Mouse (Mus musculus) bone marrow, adult 2 months (tissue): Measurements from ENCODE around the gene Timm8b. TPM values are rescaled to one million over a fixed set of nuclear protein-coding genes. Genes with fewer than 3 reads are reported as not detected.

Experiments
- H3K27ac ChIP-seq: fragments of 200-500 bp; 2 replicates; pipeline ENCODE4 v1.5.1; 2012; ENCODE audit warnings: low read depth, mild to moderate bottlenecking, control low read depth, inconsistent platforms, low read length; ENCODE audit not compliant: control insufficient read depth, poor library complexity, insufficient read depth
- H3K4me1 ChIP-seq: fragments of 200-500 bp; 2 replicates; pipeline ENCODE4 v1.6.1; 2011; ENCODE audit warnings: low read length; ENCODE audit not compliant: control insufficient read depth, insufficient read depth
- H3K4me3 ChIP-seq: fragments of 200-500 bp; replicated peaks from 2 replicates; pipeline ENCODE3; 2011; ENCODE audit warnings: mild to moderate bottlenecking, low read depth, low read length, control low read depth; ENCODE audit not compliant: control insufficient read depth
- CTCF ChIP-seq: fragments of 200-500 bp; IDR thresholded peaks from 2 replicates; pipeline ENCODE4 v1.5.1; 2011; ENCODE audit warnings: low read length, control low read depth; ENCODE audit not compliant: control insufficient read depth, insufficient read depth
- POLR2A ChIP-seq: fragments of 200-500 bp; IDR thresholded peaks from 2 replicates; pipeline ENCODE4 v1.6.1; 2011; ENCODE audit warnings: low read depth, mild to moderate bottlenecking, control low read depth, low read length, borderline replicate concordance; ENCODE audit not compliant: control insufficient read depth
- WGBS: fragments of 180-500 bp; shearing (Covaris S2); methylation state at CpG from one replicate; pipeline ENCODE4 v1.1.7; 2018; 5-methylcytosine and 5-hydroxymethylcytosine counted together
- polyA plus RNA-seq: library from polyadenylated mRNA; stranded (reverse); fragments of >200 nt; gene quantifications from 2 replicates; pipeline ENCODE4 v1.2.4, GENCODE M21; 2011; ENCODE audit warnings: low replicate concordance; ENCODE audit not compliant: missing spikeins, insufficient read depth, insufficient read length

Timm8b gene
- polyA plus RNA-seq, 1 experiment: 54.8 TPM

DNA sequence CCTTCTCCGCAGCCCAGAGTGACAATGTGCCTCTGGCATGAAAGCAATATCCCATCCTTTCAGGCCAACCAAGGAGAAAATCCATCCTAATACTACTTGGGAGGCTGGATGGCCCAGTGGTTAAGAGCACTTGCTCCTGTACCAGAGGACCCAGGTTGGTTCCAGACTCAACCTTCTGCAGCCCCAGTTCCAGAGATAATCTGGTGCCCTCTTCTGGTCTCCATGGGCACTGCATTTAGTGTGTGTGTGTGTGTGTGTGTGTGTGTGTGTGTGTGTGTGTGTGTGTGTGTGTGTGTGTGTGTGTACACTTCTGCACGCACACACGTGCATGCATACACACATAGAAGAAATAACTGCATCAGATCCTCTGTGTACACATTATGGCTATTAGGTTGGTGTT, 10.2 kb upstream of the Timm8b start:
- WGBS: 68% methylated on average over 3 of the region's 3 CpGs
- TF ChIP-seq POLR2A (no peak), CTCF (peak; percentile 67)
- H3K4me3 ChIP-seq: no peak overlapping the region
- no peak overlapping the region; the same call in 1 of the 2 replicates for H3K27ac ChIP-seq
- H3K4me1 ChIP-seq: peaks cover 3% of the 10 kb centered on the region

DNA sequence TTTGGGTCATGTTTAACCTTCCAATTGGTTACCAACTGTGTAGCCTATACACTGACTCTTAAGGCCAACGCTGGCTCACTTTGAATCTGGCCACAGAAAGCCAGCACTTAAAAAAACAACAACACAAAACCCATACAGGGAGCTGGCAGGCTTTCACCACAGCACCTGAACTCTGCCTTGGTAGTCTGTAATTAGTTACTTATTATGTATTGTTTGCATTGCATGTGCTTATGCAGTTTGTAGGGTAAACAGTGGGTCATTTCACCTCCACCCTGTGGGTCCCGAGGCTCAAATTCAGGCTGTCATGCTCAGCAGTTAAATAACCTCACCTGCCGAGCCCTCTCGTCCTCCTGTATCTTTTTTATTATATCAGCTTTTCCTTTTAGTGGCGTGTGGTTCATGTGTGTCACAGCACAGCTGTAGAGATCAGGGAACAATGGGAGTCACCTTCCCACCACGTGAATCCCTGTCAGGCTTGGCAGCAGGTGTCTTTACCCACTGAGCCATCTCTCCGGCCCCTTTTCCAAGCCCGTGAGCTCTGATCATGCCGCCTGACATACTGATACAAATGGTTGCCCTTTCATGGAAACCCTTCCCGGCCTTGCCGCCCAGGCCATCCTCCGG, 8.8 kb upstream of the Timm8b start:
- Histone ChIP-seq H3K27ac (no peak overlapping the region), H3K4me3 (no peak overlapping the region), H3K4me1 (peaks cover 3% of the 10 kb centered on the region)
- TF ChIP-seq POLR2A: no peak
- TF ChIP-seq CTCF: no peak
- WGBS: 83% methylated on average over 12 of the region's 12 CpGs

DNA sequence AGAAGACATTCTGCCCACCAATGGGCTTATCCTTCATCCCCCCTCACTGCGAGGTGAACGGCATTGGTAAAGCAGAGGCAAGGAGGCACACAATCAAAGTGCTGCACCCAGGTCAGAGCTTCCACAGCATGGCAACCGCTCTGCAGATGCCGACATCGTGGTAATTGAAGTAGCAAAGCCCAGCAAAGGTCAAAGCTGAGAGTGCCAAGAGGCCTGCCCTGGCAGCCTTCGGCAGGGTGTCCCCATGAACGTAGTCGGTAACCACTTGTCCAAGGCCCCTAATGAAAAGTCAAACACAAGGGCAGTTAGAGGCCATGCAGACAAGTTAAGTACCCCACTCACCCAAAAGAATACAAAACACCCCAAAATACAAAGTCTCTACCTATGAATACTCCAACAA, 6.7 kb upstream of the Timm8b start:
- WGBS: 92% methylated on average over 8 of the region's 8 CpGs
- H3K4me3 ChIP-seq: no peak overlapping the region
- H3K27ac ChIP-seq: no peak overlapping the region
- TF ChIP-seq POLR2A: no peak
- no peak for TF ChIP-seq CTCF
- peaks cover under 1% of the 10 kb centered on the region for H3K4me1 ChIP-seq

DNA sequence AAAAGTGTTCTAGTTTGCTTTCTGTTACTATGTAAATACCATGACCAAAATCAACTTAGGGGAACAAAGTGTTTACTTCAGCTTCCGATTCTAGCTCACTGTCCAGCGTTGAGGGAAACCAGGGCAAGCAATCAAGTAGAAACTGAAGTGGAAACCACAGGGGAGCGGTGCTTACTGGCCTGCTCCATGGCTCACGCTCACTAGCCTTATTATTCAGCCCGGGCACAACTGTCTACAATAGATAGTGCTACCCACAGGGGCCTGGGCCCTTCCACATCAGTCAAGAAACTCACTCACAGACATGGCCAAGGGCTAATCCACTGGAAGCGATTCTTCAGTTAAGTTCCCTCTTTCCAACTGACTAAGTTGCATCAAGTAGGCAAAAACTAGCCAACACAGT, 2.2 kb upstream of the Timm8b start:
- TF ChIP-seq CTCF (no peak), POLR2A (no peak)
- 35% methylated on average over 6 of the region's 6 CpGs for WGBS
- Histone ChIP-seq H3K4me3 (no peak overlapping the region), H3K4me1 (peaks cover 6% of the 10 kb centered on the region), H3K27ac (no peak overlapping the region)

DNA sequence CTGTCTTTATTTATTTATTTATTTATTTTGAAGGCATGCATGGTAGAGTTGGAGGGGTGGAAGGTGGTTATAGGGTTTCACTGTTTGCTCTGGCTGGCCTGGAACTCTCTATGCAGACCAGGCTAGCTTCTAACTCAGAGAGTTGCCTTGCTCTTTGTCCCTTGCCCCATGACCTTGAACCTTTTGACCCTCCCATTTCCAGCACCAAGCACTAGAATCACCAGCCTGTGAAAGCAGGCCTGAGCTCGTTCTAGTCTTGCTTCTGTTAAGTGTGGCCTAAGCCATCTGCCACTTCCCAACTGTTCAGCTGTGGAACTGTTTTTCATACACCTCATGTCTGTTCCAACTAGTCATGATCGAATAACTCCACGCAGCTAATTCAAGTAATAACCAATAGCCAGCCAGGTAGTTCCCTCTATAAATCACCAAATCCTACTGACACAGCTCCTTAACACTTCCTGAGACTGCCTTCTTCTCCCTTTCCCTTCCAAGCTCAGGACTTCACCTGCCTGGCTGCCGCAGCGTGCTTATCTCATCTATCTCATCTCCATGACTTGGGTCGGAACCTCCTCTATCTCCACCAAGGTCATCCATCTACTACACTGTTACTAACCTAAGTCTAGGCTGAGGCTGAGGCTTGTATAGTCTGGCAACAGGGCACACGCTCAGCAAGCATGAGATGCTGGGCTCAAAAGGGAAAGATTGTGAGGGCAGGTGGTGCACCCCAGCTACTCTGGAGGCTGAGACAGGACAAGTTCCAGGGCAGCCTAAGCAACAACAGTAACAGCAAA, 1.5 kb upstream of the Timm8b start:
- H3K4me3 ChIP-seq: peak overlapping the region; percentile 53
- 65% methylated on average over 7 of the region's 7 CpGs for WGBS

DNA sequence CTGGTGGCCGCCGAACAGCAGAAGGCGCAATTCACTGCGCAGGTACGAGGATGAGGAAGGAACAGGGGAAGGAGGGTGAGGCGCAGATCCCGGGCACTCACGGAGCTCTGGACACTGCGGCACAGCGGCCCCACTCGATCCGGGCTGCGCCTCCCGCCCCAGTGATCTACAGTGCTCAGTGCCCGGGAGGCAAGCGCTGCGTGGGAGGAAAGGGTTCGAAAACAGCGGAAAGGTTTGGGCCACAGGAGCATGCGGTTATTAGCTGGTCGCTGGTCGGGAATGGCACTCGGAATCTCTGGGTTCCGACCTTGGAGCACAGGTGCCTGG, 251 bp downstream of the Timm8b start:
- TF ChIP-seq CTCF (peak; percentile 43; the same call in 1 of the 2 replicates), POLR2A (no peak)
- peak overlapping the region; percentile 85 for H3K27ac ChIP-seq
- H3K4me1 ChIP-seq: peaks cover 6% of the 10 kb centered on the region
- WGBS: under 1% methylated on average over 24 of the region's 24 CpGs
- peak overlapping the region; percentile 94 for H3K4me3 ChIP-seq

More for the DNA sequence above, 1.5 kb upstream of the Timm8b start:
- TF ChIP-seq CTCF (no peak), POLR2A (no peak)
- Histone ChIP-seq H3K4me1 (peaks cover 6% of the 10 kb centered on the region), H3K27ac (no peak overlapping the region; the same call in 1 of the 2 replicates)

DNA sequence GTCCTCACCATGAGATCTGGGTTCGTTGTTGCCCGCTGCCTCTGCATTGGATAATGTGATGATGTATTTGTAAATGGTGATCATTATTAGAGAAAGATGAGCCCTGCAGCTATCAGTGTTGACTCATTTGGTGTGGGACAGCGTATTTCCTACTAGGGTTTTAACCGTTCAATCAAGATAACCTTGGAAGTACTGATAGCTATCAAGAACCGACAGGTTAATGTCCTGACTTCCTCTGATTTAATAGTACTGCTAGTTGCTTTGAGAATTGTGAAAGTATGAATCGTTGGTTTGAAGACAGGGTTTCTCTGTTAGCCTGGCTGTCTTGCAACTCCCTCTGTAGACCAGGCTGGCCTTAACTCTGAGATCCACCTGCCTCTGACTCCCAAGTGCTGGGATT, 628 bp downstream of the Timm8b start:
- peaks cover 6% of the 10 kb centered on the region for H3K4me1 ChIP-seq
- peak overlapping the region; percentile 94 for H3K4me3 ChIP-seq
- no peak for TF ChIP-seq POLR2A
- TF ChIP-seq CTCF: no peak
- peak overlapping the region; percentile 85 for H3K27ac ChIP-seq
- 3% methylated on average over 6 of the region's 6 CpGs for WGBS

DNA sequence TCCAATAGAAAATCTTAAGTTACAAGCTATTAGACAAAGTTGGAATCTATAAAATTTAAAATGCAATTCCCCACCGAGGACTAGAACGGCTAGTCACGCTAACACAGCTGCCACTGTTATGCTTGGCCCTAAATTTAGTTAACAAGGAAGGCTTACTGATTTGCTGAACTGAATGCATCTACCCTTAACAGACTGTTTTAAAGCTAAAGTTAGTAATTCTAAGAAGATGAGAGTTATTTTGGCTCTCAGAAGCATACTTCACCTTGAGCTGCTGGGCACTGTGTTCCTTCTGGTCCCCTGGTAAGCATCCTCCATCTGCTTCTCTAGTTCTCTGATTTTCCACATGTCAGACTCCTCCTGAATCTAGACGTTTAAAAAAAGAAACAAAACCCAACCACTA, 8.4 kb downstream of the Timm8b start:
- no peak overlapping the region for H3K27ac ChIP-seq
- H3K4me3 ChIP-seq: no peak overlapping the region
- WGBS: 81% methylated on average over 4 of the region's 4 CpGs
- TF ChIP-seq POLR2A (no peak), CTCF (no peak)
- no peaks in the 10 kb centered on the region for H3K4me1 ChIP-seq
